Mouse (Mus musculus) heart, adult 8-10 months (tissue): ENCODE data around the gene Ms4a8a. TPM values are rescaled to one million over a fixed set of nuclear protein-coding genes. Genes with fewer than 3 reads are reported as not detected.
A peak's percentile ranks its signal among the peaks of the same experiment; 100 is the strongest.
"Not testable (repeated sequence)": the region's sequence is repeated elsewhere in the genome, so short reads cannot be mapped to it uniquely, and the experiment has no call there.

ENCODE experiments used
- DNase-seq: peaks from one replicate; pipeline ENCODE4 v3.0.0; 2022; ENCODE audit warnings: low spot score
- total RNA-seq, 4 experiments: library from RNA; stranded (reverse); gene quantifications; 2 replicates each; pipeline ENCODE4 v1.2.4; 2022

Gene Ms4a8a
- 1 to 10 TPM in 3 of 4 experiments, under 1 TPM in 1; 0.82 to 4.2 (median 1.4) TPM for total RNA-seq

DNA sequence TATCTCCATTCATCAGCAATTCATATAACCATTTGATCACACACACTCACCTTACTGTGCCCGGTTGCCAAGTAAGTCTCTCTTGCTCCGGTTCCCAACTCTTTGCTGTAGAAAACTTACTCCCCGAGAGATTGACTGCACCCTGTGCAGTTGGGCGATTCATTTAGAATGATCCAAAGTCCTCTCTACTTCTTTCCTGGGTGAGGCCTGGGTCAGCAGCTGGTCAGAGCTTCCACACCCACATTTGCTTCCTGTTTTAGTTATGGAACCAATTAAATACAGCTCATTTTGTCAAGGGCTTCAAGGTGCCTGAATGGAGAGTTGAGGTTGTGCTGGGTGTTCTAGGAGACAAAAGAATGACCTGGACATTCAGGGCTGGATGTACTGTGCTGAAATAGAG, at the start of gene Ms4a8a:
Ms4a8a (minus strand) TSS at position 169 of the 400 bp plus-strand sequence.
- no peak for DNase-seq

DNA sequence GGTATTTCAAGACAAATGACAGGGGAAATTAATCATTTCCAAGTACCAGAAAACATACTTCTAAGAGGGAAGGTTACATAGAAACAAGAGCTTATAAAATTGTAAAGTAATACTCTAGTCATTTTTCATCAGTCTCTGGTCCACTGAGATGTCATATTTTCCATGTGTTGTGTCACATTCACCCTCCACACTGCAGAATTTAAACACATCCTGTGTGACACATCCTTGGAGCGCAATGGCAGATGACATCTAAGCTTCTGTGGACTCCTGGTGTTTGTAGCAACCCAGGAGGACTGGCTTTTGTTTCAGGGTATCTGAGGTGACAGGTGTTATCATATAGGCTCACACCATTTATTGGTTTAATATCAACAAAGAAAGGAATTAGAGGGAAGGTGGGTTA, 48.8 kb upstream of the Ms4a8a start:
- no peak for DNase-seq

DNA sequence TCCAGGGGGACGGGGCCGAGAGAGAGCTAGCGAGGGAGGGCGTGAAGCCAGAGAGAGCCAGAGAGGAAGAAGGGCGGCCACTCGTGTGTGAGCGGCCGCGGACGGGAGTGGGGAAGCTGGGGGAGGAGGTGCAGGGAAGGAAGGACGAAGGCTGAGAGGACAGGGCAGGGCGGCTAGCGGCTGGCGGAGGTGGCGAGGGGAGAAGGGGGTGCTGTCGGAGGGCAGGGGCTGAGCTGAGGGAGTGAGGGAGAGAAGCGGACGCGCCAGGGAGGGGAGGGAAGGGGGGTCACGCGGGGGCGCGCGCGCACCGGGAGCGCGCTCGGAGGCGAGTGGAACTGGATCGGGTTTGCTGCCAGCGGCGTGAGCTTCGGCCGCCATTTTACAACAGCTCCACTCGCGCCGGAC, 40.1 kb upstream of the Ms4a8a start:
- DNase-seq, result not testable (repeated sequence)

DNA sequence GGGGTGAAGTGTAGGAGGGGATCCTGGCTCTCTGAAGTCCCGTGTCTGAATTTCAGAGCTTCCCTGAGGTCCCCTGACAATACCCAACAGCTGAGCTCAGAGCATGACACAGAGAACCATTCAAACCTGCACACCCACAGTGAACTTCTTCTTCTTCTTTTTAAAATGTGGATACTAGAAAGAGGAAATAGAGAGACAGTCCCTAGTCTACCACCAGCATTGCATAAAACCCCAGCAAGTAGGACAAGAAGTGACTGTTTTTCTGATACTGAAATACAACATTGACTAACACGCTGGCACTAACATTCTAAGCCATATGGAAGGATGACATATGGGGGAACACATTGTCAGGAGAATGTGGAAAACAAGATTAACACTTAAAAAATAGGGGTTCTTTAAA, 38.4 kb upstream of the Ms4a8a start:
- DNase-seq, result no peak

DNA sequence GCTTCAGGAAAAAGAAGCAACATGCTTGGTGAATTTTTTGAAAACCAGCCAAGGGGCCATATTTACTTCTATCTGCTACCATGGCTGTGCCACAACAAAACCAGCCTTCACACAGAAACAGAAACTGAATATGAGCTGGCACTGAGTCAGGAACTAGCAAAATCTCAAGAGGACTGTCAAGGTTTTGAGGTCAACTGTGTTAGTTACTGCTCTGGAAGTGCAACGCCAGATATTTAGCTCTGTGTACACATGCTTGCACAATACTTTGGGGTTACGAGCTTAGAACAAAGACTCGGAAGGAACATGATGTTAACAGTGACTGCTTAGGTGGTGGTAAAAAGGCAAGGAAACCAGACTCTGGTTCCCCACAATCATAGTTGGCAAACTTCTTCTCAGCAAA, 26.8 kb upstream of the Ms4a8a start:
- DNase-seq, result peak; percentile 61

DNA sequence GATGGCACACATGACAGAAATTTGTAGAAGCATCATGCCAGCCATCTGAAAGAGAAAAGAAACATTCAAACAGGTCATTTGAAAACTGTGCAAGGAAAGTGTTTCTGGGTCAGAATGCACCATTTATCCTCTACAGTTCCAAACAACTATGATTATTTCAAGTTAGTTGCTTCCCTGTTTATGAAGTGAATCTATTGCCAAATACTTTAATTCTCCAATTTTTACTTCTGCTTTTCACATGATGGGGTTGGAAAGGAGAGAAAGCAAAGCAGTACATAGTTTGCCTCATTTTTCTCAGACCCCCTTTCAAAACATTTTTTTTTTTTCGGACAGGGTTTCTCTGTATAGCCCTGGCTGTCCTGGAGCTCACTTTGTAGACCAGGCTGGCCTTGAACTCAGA, 21.0 kb upstream of the Ms4a8a start:
- DNase-seq, result no peak

DNA sequence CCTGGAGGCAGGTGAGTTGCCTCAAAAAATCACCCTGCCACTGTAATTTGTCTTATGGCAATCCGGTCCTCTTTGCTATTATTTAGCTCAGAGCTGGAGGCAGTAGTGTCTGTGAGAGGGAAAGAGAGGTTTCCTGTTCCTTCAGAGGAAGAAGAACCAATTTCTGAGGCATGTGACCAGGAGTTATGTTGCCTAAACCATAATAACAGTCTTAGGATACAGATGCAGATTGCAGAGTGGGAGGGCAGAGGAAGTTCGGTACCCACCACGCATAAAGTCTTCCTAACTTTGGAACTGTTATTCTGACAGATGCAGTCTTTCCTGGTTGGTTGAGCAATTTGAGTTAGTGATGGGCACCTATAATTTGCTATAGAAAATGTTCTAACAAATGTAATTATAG, 17.5 kb upstream of the Ms4a8a start:
- DNase-seq, result no peak

DNA sequence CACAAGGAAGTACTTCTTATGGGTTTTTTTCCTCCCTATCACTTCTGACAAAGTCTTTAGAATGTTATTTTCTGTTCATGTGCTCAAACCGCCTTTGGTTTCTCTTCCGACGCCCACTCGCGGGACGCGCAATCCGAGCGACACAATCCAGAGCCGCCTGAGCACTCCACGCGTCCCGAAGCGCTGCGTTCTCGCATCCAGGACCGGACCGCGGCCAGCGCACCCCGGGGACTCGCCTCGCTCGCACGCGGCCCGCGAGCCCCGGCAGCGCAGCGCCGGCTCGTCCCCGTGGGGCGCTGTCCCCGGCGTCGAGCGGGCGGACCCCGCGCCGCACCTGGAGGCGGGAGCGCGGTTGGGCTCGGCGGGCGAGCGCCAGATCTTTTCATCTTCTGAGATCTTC, 11.2 kb upstream of the Ms4a8a start:
- DNase-seq, result not testable (repeated sequence)

DNA sequence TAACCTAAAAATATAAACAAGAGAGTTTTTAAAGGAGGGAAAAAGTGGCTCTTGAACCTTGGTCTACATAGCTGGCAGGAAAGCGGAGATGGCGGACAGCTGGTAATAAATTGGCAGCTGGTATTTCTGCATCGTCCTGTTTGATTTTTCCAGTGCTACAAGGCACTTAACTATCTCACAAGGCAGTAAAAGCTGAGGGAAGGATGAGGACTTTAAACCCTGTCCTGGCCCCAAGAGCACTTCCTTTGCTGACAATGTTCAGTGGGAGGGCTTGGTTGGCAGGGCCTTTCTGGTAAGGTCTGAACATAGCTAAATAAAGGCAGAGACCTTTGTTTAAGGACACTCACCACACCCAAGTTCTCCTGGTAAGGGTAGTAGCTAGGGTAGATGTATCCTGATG, 10.5 kb downstream of the Ms4a8a start:
- no peak for DNase-seq

DNA sequence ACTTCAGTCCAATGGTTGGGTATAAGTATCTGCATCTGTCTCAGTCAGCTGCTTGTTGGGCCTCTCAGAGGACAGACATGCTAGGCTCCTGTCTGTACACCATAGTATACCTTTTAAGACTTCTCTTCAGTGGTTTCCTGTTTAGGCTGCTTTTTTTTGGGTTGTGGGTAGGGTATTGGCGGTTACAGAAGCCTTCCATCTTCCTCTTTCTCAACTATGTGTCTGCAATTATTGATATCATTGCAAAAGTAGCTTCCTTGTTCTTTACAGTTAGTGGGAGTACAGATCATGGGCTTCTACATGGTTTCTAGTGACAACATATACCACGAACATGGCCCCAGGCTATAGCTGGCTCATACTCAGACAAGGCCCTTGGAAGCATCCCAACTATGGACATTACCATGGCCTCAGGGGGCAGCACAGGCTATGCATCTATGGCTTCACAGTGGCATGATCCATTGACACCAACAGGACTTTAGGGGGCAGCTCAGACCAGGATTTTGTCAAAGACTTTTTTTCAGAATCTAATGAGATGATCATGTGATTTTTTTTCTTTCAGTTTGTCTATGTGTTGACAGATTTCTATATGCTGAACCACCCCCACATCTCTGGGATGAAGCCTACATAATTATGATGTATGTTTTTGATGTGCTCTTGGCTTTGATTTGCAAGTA, 15.6 kb downstream of the Ms4a8a start:
- DNase-seq, result no peak

DNA sequence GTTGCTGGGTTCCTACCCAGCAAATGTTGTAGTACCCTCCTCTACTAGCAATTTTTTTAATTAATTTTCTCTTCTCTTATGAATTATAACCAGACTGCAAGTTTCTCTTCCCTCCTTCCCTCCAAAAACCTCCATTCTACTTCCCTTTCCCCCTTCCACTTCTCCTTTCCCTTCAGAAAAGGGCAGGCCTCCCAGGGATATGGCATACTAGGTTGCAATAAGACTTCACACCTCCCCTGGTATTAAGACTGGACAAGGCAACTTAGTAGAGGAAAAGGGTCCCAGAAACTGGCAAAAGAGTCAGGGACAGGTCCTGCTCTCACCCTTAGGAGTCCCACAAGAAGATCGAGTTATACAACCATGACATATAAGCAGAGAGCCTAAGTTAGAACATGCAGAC, 20.0 kb downstream of the Ms4a8a start:
- DNase-seq, result no peak

DNA sequence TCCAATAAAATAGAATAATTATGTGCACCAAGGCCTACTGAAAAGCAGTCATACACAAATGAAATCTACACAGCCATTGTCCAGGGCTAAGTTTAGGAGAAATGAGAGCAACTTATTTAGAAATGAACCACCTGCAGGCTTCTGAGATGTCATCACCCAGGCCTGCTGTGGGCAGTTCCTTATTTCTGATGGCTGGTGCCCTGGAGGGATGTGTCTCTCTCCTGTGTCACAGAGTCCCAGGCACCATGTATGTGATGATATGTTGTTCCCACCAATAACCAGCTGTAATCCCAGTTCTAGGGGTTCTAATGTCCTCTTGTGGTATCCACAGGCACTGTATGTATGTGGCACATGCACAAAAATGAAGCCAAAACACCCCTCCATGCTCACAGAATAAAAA, 20.9 kb downstream of the Ms4a8a start:
- no peak for DNase-seq

DNA sequence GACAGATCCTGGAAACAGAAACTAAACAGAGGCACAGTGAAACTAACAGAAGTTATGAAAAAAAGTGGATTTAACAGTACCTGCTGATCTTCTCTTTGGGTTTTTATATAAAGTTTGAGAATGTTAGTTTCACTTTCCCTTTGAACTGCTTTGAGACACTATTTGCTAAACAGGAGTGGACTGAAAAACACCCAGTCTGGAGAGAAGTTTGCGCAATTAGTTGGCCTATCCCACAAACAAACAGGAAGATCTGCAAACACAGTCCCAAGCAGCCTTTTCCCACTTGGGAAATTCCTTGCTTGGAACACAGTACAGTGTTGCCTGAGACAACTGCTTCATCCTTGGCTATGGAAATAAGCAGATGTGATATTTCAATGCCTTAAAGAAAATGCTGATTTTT, 25.2 kb downstream of the Ms4a8a start:
- peak; percentile 75 for DNase-seq

DNA sequence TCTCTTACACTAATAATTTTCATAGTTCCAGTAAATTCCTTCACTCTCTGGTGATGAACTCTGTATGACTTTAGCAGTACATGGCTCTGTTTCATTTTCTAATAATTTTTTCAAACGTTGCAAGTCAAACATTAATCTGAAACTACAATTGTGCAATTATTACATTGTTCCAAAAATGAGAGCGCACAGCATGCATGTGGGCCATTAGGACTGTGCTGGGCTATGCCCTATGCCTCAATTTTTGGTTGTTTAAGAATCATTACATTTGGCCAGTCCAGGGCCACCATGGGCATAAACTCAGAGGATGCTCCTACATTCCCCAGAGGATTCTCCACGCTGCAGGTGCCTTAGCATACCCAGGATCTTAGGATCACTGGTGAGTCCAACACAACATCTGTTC, 27.6 kb downstream of the Ms4a8a start:
- DNase-seq, result no peak

DNA sequence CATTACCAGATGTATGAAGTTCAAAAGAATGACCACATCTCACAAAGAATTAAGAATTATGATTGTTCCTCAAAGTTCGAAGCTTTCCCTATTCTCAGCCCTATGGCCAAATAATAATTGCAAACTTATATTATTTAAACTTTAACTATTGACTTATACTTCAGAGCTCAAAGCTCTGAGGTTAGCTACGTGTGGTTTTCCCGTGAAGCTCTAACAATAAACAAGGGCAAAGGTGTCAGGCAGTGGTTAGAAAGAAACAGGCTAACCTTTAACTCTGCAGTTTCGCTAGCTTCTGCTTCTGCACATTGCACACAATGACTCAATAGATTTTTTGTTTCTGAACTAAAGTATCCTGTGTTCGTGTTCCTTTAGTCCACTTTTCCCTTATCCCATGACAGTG, 28.0 kb downstream of the Ms4a8a start:
- DNase-seq, result no peak

DNA sequence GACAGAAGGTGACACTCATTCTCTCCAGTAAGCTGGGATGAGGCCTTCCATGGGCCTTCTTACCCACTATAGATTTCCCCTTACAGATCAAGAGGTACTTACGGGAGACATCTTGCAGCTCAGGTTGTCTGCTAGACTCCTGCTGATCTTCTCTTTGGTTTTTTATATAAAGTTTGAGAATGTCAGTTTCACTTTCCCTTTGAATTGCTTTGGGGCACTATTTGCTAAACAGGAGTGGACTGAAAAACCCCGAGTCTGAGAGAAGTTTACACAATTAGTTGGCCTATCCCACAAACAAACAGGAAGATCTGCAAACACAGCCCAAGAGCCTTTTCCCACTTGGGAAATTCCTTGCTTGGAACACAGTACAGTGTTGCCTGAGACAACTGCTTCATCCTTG, 30.6 kb downstream of the Ms4a8a start:
- DNase-seq, result peak; percentile 68

DNA sequence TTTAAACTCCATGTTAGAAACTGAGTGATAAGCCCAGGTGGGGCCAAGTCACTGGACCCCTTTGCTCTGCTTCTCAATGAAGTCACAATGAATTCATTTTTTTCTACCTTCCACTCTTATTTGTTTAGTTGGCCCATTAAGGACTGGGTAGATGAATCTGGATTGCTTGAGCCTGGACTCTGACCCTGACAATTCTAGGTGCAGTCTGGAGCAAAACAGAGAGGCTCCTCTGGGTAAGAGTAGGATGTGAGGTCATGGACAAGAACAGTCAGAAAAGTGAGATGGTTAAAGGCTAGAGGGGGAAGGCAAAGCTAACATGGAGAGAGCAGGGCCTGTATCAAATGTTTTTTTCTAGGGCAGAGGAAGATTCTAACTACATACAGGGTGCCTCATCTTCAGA, 31.5 kb downstream of the Ms4a8a start:
- no peak for DNase-seq

DNA sequence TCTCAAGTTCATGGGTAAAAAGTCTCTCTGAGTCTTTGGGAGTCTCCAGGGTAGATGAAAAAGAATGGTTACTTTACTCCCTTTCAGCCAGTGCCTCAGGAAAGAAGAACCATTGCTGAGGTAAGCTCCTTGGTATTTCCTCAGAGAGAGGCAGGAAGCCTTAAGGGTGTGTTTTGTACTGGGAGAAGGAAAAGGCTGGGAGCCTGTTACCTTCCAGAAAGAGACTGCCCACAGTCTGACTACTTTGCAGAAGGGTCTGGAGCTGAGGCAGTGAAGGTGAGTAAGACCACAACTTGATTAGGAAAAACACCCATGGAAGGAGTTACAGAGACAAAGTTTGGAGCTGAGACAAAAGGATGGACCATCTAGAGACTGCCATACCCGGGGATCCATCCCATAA, 32.4 kb downstream of the Ms4a8a start:
- DNase-seq, result peak; percentile 67

DNA sequence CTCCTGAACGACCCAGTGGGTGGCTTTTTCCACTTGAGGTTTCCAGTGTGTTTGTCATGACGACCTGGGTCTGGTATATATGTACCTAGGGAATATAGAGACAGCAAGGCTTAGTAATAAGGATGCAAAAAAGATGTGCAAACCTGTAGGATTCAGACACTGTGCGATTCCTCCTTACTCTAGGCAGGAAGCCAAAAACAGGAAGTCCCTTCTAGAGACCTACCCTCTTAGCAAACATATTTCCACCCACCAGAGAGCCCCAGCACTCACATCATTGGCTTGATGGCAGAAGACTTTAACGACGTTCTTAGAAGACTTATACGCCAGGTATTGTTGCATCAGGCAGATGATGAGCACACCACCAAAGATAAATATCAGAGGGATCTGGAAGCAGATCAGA, 32.9 kb downstream of the Ms4a8a start:
- no peak for DNase-seq

DNA sequence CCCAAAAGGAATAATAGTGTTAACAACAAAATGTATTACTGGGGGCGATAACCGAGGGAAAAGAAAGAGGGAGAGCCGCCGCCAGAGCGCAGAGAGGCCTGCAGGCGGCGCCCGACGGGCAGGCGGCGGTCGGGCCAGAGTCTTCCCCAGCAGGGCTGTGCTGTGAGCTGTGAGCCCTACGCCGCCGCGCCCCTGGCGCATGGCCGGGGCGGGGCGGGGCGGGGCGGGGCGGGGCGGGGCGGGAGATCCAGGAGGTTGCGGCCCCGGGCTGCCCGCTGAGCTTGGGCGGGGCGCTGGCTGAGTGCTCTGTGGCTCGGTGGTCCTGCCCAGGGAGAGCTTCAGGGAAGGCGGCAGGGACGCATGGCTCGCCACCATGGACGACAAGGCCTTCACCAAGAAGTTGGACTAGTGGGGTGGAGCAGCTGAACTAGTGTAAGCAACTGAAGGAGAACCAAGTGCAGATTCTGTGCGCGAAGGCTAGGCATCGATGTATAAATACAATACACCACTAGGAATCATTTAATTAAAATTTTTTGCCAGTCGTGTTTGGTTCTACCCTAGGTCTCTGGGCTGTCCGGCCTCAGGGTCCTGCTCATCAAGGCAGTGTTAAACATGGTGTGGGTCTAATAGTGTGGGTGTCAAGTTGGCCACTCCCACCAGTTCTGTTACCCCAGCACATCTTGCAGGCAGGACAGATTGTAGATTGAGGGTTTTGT, 35.7 kb downstream of the Ms4a8a start:
- peak; percentile 50 for DNase-seq

DNA sequence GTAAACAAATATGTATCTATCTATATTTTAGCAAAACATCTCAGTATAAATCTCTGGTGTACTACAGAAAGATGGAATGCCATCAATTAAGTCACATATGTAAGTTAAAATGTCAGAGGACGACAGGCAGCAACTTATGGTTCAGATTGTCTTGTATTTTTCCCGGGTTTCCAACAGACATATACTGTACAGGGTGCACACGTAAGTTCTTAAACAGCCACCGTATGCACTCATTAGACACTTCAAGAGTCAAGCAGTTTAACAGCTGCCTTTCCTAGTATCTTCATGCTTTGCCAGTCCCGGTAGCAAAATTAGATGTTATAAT, 36.3 kb downstream of the Ms4a8a start:
- DNase-seq, result no peak

DNA sequence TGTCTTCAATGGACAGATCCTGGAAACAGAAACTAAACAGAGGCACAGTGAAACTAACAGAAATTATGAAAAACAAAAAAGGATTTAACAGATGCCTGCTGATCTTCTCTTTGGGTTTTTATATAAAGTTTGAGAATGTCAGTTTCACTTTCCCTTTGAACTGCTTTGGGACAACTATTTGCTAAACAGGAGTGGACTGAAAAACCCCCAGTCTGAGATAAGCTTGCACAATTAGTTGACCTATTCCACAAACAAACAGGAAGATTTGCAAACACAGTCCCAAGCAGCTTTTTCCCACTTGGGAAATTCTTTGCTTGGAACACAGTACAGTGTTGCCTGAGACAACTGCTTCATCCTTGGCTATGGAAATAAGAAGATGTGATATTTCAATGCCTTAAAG, 43.3 kb downstream of the Ms4a8a start:
- no peak for DNase-seq

DNA sequence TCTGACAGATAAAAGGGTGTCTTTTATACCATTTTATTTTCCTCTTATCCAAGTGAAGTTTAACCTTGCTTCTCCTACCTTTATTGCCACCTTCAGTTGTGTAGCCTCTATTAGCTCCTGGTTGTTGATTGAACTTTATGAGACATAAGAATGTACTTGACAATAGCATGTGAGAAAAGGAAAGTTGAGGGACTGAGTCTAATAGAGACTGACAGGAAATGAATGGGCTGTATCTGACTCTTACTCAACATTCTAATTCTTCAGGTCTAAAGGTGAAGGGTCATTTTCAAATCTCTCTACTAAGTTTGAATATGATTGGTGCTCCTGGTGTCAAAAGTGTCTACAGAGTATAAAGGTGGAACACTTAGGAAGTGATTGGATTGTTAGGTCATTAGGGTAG, 58.5 kb downstream of the Ms4a8a start:
- DNase-seq, result no peak

DNA sequence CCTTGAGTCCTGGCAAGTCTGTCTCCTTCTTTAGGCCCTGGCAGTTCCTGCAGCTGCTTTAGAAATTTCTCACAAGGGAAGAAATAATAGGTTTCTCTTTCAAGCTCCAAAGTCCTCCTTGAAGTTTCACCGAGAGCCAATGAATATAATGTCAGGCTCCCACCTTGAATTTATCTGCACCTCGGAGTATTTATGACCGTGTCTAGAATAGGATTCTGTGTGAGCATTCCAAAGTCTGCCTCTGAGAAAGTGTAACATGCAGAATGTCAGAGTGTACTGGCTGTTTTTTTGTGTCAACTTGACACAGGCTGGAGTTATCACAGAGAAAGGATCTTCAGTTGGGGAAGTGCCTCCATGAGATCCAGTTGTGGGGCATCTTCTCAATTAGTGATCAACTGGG, 63.0 kb downstream of the Ms4a8a start, which contains the start of gene Ms4a18:
Ms4a18 (minus strand) TSS at position 141 of the 400 bp plus-strand sequence.
- no peak for DNase-seq
